Mouse (Mus musculus) retina, postnatal 7 days (tissue): ENCODE measurements around the gene Sh3bgrl.
A peak's percentile ranks its signal among the peaks of the same experiment; 100 is the strongest.
"Not testable (repeated sequence)": the region's sequence is repeated elsewhere in the genome, so short reads cannot be mapped to it uniquely, and the experiment has no call there.

Experiments used
- DNase-seq: peaks from one replicate; pipeline ENCODE4 v3.0.0-alpha.2; 2012; ENCODE audit warnings: low read depth, low spot score

Gene Sh3bgrl

DNA sequence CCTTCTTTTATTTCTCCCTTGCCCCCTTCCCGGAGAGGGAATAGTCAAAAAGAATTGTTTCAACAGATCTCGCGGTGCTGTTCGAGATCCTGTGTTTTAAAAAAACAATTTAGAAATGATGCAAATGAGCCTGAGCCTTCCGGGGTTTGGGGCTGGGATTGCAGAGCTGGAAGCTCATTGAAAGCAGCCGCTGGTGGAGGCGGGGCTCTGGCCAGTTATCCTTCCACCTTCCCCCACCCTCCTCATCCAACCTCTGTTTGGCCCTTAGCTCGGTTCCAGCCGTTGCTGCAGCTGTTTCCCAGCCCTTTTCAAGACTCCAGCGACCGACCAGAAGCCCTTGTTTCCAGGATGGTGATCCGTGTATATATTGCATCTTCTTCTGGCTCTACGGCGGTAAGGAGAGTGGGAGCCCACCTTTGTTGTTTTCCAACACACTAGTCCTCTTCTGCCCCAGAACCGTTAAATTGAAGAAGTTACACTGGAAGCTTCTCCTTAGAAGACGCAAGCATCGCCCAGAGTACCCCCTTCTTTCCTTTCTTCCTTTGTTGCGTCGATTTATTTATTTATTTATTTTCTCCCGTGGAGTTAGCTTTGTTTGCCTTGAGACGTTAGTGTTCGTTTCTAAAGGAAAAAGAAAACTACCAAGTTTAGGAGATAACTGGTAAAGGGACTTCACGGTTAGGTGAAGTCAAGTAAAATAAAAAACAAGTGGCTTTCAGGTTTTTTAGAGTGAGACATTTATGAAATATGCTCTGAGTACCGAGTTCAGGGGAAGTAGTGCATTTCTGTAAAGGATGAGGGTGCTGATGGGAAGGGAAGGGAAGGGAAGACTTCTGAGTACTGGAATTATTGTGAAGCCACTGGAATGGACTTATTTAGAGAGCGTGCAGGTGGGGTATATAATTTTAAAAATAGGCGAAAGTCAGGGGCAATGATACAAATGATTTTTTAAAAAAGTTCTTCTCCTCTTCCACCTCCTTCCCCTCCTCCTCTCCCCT lies at the start of gene Sh3bgrl:
TSS of gene Sh3bgrl (plus strand) at position 121 of the 998 bp plus-strand sequence.
- no peak for DNase-seq

DNA sequence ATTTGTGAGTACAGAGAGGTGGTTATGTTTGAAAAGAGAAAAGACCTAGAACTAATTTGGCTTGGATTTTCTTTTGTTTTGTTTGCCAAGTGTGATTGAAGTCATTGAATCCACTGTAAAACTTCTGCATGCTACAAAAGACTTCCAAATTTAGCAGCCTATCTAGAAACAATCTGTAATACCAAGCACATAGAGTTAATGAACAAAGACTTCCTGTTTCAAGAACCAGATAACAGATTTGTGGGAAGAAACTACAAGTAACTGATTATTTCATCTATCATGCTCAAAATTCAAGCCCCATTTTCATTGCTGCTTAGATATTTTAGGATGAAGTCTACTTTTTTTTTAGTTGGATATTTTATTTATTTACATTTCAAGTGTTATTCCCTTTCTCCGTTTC lies 47.4 kb upstream of the Sh3bgrl start:
- no peak for DNase-seq

DNA sequence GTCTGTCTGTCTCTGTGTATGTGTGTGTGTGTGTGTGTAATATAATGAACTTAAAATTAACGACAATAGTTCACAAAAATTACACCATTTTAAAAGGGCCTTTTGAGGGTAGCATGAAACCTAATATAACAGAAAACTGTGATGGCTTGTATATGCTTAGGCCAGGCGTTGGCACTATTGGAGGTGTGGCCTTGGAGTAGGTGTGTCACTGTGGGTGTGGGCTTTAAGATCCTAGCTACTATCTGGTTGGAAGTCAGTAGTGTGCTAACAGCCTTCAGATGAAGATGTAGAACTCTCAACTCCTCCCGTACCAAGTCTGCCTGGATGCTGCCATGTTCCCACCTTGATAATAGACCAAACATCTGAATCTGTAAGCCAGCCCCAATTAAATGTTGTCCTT lies 23.4 kb upstream of the Sh3bgrl start:
- no peak for DNase-seq

DNA sequence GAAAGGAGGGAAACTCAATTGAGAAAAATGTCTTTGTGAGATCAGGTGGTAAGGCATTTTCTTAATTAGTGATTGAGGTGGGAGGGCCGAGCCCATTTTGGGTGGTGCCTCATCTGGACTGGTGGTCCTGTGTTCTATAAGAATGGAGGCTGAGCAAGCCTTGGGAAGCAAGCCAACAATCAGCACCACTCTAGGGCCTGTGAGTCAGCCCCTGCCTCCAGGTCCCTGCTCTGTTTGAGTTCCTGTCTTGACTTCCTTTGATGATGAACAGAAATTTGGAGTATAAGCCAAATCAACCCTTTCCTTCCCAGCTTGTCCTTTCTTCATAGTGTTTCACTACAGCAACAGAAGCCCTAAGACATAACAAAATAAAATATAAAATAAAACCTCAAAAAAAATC lies 19.4 kb upstream of the Sh3bgrl start:
- no peak for DNase-seq

DNA sequence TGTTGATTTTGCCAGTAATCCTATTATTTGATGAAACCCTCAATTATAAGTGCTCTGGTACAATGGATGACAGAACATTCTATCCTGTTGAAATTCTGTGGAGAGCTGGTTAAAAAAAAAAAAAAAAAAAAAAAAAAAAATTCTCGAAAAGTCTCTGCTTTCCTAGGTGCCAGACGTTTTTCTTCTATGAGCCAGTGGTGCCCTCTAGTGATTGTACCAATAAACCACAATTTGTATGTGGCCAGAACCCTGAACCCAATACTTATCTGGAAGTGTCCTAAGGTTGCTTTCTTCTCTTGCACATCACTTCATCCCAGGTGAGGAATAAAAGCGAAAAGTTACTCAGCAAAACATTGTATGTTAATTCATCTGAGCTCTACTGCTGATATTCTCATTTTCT lies 18.8 kb upstream of the Sh3bgrl start:
- no peak for DNase-seq

DNA sequence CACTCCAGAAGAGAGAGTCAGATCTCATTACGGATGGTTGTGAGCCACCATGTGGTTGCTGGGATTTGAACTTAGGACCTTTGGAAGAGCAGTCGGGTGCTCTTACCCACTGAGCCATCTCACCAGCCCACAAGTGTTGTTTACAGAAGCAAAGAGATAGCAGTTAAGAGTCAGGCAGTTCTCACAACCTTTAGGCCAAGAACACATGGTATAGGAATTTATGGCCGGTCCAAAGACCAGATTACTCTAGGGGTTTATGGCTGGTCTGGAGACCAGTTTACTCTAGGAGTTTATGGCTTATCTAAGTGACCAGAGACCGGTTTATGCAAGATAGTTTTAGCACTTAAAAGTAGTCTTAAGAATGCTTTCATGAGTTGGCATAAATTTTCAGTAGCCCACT lies 15.8 kb upstream of the Sh3bgrl start:
- DNase-seq = not testable (repeated sequence)

DNA sequence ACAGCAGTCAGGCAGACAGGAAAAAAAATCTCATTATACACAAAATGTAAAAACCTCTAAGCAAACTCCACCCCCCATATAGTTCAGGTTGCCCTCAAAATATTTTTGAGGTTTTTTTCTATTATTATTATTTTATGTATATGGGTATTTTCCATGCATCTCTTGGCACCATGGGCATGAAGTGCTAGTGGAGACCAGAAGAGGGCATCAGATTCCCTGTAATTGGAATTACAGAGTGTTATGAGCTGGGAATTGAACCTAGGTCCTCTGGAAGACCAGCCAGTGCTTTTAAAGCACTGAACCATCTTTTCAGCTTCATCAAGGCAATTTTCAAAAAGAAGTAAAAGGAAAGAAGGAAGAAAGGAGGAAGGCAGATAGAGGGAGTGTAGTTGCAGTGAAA lies 8.1 kb upstream of the Sh3bgrl start:
- no peak for DNase-seq

DNA sequence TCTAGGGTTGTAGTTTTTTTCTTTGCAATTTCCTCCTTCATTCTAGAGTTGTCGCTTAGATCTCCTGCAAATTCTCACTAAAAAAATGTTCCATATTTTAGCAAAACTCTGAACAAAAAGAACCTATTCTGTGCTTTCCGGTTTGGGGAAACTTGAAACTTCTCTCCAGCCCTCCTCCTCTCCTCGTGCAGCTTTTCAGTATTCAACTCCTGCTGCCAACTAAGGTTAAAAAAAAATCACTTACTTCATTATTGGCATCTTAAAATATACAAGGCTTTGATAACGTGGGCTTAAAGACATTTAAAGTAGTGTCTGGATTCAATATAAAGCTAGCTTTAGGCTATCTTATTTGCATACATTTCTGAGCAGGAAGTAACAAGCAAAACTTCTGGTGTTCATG lies 365 bp upstream of the Sh3bgrl start:
- no peak for DNase-seq

DNA sequence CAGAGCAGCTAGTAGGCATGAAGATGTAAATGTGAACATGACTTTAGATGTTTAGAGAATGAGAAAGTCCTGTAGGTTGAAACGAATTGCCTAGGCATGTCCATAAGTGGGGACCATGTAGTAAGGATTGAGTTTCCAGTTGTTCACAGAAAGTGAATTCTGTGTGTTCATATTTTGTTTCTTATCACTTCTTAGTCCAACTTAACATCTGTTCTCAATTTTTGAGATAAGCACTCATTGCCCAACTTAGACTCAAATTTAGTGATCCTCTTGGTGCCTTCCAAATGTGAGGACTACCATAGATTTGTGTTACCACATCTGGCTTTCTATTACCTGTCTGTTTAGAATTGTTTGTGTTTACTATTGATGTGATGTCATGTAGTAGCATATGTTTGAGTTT lies 3.3 kb downstream of the Sh3bgrl start:
- DNase-seq = no peak

DNA sequence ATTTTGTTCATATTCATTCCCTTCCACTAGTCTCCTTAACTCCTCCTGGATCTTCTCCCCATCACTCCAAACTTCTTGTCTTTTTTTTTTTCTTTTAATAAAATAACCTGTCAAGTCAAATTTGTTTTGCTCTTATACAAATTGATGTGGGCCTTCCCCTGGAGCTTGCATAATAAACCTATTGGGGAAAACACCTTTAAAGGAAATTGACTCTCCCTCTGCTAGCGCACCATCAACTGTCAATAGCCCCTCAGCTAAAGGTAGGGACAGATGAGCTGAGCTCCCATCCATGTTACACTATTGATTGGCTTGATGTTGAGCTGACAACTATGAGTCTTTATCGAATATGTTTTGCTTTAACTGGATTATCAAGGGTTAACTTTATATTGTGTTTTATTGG lies 5.3 kb downstream of the Sh3bgrl start:
- DNase-seq = no peak

DNA sequence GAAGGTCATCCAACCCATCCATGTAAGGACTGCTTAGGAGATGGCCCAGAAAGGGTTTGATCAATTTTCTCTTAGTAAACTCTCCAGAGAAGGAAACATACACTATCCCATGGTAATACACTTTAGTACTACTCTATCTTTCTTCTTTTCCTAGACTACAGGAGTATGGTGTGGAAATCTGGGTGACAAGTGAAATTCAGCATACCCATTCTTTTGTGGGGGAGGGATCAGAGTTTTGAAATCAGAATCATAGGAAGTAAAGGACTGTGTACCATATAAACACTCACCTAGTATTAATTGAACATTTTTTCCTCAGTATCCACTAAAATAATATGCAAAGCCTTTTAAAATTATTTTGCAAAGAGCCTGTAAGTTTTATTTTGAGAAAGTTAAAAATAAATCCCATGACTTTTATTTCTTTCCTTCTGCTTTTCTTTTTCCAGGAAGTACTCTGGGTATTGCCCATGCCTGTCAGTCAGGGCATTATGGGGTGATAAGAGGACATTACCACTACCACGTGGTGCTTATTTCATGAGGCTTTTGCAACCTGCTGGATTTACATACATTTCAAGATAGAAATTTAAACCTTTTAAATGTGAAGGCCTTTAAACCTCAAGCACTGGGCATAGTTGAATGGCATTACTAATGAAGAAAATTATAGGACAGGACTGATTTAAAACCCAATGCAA lies 13.1 kb downstream of the Sh3bgrl start:
- DNase-seq = no peak

DNA sequence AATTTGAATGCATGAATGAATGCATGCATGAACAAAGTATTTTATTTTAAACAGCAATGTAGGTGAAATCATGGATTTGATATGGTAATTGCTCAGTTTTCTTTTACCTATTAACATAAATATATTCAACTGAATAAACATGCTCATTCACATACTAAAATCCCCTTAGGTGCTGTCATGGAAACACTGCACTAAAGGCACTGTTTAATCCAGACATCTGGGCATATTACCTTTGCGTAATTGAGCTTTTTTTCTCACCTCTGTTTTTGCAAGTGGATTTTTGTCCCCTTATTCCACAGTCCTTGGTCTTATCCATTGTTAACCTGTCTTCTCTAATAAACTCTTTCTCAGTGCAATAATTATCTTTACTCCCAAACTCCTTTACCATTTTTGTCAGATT lies 17.7 kb downstream of the Sh3bgrl start:
- no peak for DNase-seq

DNA sequence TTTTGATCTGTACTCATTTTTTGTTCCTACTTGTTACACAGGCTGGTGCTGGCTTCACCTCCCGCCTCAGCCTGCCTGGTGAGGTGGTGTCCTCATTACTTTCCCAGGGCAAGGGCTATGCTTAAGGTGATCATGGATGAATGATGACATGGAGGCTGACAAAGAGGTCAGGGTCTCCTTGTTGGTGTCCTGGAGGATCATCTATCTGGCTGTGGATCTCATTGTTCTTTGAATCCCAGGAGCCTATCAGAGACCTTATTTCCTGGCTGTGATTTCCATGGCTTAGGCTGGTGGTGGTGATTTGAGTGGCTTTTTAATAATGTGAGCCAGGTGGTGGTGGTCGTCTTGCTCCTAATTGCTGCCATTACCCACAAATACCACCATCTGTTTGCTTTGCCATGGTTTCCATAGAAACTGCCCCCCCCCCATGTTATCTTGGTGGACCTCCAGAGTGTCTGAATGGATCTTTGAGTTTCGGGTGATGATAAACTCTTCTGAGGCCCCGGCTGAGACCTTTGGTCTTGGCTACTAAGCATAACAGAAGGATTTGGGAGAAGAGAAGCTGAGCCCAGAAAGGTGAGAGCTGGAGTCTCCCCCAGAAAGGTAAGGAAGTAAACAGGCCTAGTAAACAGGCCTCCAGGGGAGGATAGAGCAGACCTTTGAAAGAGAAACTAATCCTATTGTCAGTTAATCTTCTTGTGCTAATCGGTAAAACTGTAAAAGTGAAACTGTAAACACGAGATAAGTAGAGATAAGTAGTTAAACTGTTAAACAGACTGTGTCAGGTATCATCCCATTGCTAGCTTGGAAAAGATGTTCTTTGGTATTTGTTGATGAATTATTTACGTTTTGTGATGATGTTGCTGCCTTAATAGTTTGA lies 18.5 kb downstream of the Sh3bgrl start:
- peak; percentile 32 for DNase-seq

DNA sequence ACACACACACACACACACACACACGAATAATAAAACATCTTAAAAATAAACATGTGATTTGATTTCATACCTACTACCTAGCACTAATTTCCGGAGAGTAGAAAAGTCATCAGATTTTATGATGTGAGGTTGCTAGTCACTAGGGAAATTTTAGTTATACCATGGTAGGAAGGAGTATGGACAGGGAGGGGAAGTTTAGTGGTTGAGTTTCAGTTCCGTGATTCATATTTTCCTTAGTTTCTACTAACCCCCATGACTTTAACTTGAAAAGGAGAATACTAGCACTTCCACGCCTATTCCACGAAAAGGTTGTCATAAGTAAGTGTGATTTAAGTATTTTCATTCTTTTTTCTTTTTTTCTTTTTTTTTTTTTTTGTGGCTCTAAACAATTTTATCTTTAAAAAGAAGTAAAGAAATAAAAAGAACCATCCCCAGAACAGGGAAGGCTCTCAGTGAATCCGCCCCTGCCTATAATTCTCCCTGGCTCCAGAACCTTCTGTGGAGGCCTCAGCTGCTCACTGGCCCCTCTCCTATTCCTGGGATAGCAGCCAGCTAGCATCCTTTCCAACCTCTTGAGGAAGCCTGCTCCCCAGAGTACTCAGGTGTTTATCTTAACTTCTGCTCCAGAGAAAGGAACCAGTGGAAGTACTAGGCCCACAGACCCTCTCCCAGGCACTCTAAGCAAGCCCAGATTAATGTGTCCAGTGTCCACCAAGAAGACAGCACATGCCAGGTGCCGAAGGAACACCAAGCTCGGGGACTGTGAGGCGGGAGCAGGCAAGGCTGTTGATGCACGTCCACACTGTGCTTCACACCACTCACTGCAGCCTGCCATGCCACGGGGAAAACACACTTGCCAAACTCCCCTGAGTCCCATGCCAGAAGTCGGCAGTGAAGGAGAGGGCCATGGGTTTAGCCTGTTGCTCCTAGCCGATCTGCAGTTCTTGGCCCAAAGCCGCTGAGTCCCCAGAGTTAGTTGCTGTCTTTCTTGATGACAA lies 25.0 kb downstream of the Sh3bgrl start:
- no peak for DNase-seq

DNA sequence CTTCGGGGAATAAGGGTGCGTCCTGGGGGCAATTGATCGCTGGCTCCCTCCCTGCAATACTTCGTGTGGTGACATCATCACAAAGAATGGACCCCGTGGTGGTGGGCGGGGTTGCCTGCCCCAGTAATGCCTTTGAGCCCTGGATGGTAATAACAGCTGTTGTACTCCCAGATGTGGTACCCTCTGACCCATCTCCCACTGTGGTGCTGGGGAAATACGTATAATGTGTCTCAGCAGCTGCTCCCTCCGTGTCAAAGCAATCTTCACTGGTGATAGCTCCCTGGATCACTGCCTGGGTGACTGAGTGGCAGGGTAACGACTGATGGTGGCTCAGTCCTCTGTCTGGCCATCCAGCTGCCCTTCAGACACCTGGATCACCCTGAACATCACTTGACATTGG lies 26.0 kb downstream of the Sh3bgrl start:
- no peak for DNase-seq

DNA sequence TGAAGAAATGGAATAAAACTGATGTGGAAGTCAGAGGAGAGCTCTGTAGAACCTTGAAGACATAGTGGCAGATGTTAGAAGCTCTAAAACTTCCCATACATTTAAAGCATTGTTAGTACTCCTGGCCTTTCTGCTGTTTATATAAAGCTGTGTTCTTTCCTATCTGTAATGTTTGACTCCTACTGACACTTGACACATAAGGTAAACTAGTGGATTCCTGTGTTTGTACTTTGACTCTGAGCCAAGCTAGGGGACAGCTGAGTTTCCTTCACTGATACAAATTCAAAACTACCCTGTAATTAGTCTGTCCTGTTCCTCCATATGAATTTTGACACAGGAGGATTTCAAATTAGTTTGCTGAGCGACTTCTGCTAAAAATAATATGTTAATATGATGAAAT lies 27.5 kb downstream of the Sh3bgrl start:
- no peak for DNase-seq

DNA sequence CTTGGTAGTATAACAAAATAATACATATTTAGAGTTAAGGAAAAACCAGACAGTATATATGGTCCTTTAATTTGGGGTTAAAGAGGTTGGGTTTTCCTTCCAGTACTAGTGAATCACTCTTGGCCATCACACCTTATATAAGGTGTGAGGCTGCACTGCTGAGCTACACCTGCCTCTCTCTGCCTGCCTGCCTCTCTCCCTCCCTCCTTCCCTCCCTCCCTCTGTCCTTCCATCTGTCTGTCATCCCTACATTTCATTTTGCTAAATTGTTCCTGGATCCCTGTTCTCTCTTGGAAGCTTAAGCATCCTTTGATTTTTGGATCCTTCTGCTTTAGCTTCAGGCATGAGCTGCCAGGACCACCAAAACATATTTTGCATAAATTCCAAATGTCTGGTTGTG lies 28.6 kb downstream of the Sh3bgrl start:
- no peak for DNase-seq

DNA sequence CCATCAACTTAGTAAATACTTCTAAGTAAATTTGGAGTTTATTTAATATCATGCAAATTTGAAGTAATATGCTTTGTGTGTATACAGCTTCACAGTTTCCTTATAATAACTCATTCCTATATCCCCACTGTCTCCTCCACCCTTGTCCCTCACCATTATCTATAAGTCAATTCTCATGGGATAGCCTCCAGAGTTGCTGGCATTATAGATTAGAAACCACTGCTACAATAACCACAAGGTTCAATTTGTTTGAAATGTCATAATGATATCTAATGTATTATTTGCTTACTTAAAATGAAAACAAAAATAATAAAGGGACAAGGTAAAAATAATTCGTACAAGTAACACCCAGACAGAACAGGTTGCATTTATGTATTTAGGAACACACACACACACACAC lies 31.7 kb downstream of the Sh3bgrl start:
- no peak for DNase-seq

DNA sequence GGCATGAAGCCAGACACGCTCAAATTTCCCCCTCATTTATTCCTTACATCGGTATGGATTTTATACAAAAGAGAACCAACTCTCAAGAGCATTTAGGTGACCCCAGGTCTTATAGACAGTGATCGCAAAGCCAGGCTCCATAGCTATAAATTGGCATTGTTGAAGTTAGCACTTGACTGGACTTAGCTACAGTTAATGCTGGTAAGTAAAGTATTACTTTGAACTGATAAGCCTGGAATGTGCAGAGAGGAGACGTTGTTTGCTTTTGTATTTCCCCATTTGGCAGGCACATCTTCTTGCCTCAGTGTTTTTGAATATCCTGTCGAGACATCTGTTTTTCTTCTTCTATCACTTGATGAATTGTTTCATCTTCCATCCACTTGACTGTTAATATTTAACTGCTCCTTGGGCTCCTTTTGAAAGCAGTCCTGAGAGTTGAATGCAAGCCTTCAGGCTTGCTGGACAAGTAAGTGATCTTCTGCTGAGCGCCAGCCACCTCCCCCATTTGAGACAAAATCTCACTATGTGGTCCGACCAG lies 32.5 kb downstream of the Sh3bgrl start:
- no peak for DNase-seq

DNA sequence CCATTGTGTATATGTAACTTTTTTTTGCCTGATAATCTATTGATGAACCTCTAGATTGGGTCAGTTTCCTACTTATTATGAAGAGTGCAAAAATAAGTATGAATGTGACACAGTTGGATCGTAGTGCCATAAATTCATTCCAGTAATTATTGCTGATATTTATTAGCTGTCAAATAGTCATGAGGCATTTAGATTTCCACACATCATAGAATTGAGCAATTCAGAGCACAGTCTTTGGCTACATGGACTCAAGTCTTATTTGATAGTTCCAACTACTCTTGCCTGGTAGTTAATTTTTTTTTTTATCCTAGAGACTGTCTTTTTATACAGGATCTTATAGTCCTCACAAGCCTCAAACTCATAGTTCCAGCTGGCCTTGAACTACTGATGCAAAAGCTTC lies 34.9 kb downstream of the Sh3bgrl start:
- no peak for DNase-seq
